Mouse (Mus musculus) 3T3-L1 (cell line): ENCODE data around the gene Tut4.

Source experiments
- DNase-seq: peaks from one replicate; pipeline ENCODE4 v3.0.0-alpha.2; 2015; ENCODE audit warnings: low read depth, low spot score

The Tut4 gene

DNA sequence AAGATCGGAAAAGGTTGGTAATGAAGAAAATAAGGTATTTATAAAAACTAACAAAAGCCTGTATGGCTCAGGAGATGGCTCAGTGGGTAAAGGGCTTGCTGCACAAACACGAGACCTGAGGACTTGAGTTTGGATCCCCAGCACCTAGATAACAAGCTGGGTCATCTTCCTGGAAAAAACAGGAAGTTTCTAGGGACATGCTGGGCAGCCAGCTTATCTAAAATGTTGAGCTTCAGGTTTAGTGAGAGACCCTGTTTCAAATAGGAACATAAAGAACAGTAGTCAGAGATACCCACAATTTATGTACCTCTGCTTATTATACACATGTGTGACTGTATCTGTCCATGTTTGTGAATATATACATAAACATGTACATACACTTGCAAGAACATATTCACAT lies 43.8 kb downstream of the Tut4 start:
- no peak for DNase-seq

DNA sequence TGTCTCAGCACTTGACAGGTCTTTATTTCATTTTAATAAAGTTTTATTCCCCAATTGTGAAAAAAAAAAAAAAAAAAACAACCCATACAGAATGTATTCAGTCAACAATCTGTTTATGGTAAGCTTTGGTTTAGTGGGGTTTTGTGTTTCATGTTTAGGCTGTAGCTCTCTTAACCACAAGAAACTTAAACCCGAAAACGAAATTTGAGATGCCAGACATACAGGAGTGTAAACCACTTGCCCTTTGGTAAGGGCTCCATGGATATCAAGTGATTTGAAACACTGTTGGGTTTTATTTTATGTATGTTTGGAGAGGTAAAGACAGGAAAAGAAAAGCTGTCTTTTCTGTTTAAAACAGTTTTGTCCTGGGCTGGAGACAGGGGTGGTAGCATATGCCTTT lies 80.5 kb downstream of the Tut4 start:
- peak; percentile 9 for DNase-seq

DNA sequence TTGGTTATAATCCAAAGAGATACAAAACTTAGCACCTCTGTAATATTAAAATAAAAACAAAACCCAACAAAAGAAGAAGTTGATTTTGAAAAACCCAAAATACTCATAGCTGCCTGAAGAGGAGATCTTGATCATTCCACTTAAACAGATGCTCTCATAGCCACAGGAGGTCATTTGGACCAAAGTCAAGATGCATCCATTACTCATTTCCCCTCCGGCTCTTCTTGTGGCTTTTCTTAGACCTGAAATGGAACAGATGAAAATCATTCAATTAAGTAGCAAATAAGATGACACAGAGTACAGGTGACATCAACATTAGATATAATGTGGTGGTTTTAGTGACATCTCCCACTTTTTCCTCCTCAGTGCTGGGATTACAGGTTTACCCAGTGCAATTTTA lies 105.8 kb downstream of the Tut4 start:
- peak; percentile 62 for DNase-seq

DNA sequence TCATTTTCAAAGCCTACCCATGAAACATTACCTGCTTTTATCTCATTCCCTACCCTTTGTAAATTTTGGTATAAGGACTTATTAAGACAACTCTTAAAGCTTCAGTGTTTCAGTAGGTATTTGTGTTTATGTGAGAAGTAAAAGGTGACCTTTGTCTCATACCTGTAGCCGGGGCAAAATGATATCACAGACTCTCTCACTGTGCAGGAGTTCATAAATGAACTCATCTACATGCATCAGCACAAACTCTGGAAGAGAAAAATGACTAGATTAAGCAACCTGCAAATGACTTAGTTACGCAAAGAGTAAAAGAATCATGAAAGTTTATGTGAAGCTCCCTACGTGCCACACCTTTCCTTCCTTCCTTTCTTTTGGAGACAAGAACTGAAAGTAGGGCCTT lies 113.4 kb downstream of the Tut4 start:
- no peak for DNase-seq

DNA sequence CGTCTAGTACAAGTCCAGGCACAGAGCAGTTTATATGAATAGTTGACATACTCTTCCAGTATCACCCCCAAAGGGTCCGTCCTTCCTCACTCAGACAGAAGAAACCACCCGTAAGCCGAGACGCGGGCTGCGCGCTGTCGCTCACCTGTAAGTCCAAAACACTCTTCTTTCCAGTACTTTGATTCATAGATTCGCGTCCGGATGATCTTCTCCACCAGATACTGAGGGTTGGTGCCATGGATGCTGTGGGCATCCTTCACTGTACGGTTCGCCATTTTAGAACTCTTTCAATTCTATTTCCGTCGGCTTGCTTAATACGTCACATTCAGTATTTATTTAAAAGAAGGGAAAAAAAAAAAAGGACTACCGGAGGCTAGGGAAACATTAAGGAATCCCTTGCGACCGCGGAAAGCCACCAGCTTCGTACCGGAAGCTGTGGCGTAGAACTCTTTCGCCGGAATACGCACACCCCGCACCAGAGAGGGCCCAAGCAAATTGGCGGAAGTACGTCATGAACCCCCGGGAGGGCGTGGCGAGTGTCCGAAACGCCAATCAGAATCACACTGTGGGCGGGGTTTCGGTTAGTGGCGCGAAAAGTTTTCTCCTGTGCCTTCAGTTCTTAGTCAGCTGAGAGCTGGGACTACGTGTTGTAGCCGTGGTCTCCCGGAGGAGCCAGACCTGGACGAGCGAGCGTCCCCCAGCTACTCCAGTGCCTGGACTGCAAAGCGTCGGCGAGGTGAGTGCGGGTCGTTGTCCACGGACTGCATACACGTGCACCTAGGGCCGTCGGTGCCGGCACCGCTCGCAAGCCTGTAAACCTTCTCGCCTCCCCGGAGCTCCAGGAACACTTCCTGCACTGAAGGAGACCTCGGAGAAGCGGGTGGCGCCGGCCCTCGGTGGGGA lies 119.9 kb downstream of the Tut4 start, which contains the start of the genes Prpf38a and Orc1:
Gene Prpf38a (minus strand): TSS at position 497 of the 903 bp plus-strand sequence.
Gene Orc1 (plus strand): TSS at position 584 of the 903 bp plus-strand sequence.
- DNase-seq: peak; percentile 99

DNA sequence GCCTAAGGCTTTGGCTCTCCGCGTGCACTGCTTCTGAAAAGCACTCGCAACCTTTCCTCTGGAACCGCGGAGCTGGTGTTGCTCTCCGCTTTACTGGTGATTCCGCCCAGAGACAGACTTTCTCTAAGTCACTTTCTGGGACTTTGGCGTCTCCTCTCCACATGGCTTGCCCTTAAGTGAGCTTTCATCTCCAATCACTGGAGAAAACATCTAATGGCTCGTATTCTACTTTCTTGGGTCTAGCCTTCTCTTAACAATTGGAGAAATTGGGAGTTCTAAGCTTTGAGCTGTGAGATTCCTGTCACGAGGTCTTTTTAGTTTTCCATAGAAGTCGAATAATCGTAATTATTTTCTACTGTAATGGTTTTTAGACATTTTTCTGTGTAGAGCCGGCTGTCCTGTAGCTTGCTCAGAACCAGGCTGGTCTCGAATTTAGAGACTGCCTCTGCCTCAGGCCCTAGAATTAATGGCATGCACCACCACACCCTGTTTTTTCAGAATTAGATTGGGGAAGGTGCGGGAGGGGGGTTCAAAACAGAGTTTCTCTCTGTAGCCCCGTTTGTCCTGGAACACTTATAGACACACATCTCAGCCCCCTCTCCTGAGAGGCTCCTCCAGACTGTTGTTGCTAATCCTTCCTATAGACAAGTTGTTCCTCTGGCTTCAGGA lies 120.7 kb downstream of the Tut4 start:
- peak; percentile 13 for DNase-seq

DNA sequence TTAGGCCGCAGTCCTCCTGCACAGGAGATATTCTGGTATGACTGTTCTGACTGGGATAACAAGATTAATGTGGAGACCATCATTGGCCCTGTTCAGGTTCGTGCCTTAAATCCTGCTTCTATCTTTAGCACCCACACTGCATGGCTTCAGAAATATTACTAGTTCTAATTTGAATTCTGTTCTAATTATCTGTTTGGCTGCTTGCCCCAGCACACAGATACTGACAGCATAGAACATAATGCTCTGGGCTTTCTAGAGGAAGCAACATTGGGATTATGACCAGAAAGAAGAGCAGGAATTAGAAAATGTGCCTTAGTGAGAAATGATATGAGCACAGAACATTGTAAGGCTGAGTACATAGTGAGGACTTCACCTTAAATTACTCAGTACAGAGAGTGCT lies 134.2 kb downstream of the Tut4 start:
- DNase-seq: no peak

DNA sequence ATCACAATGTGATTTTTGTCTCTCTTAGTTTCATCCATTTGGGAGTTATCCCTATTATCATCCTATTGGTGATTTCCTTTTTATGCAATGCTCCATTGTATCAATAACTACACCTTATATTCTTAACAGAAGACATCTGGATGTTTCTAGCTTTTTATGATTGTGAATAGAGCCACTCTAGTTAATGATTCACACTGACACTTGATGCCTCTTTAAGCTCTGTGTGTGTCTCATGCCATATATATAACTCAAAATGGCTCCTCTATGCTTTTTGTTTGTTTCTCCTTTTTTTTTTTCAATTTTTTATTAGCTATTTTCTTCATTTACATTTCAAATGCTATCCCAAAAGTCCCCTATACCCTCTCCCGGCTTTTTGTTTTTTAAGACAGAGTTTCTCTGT lies 136.6 kb downstream of the Tut4 start:
- DNase-seq: no peak

DNA sequence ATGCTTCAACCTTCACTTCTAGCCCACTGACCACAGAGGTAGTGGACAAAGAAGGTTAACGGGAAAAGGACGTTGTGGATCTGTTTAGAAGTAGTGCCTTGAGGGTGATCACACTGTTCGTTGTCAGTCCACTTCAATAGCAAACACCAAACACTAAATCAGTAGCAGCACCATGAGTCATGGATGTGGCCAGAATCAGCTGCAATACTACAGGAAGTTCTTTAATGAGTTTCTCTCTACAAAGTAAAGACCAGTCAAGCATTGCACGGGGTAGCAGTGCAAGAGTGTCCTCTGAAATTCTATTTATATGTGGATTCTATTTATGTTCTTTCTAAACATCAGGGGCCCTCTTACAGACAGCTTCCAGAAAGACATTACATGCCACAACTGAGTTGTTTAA lies 139.1 kb downstream of the Tut4 start:
- DNase-seq: no peak

DNA sequence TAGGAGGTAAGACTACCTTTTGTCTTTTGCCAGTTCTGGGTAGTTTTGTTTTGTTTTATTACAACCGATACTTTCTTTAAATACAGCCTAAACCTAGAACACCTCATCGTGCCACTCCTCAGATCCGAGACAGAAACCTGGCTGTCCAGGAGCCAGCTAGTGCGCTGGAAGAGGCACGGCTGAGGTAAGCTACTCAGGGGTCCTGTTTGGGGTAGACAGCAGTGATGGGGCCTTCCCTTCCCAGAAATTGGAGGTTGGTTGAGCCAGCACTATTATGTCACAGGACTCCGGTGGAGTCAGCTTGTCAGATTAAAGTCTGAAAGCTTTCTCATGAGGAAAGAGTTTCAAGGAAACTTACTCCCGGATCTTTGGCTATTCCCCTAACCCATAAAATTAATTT lies 142.6 kb downstream of the Tut4 start:
- no peak for DNase-seq

DNA sequence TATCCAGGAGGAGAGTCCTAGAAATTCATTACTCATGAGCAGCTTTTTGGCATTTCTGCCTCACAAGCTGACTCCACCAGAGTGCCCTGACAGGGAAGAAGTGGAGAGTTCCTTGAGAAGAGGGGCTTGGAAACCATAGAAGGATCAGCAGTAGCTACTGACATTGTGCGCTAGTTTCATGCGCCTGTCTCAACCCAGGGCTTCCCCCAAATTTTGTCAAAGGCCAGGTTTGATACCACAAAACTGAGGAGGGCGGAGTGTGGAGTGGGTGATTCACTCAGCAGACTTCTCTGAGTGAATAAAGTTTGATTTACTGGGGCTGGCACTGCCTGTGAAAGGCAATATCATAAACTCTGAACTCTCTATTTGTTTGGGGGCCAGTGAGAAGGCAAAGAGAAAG lies 149.4 kb downstream of the Tut4 start:
- no peak for DNase-seq
